Mouse (Mus musculus) heart, postnatal 0 days (tissue): ENCODE data around the gene Gpatch1. TPM values are rescaled to one million over a fixed set of nuclear protein-coding genes. Genes with fewer than 3 reads are reported as not detected.
A peak's percentile ranks its signal among the peaks of the same experiment; 100 is the strongest.

Experiments
- ATAC-seq: fragments of 200-750 bp; cut with Nextera tagmentation; 2 replicates; pipeline ENCODE4 v1.8.0; 2017; ENCODE audit warnings: low read depth, moderate number of reproducible peaks, moderate library complexity; ENCODE audit not compliant: insufficient read depth
- DNase-seq: peaks from one replicate; pipeline ENCODE4 v3.0.0-alpha.2; 2016; ENCODE audit warnings: low spot score
- H3K27ac ChIP-seq: fragments of 300-500 bp; sonication (generic); 2 replicates; pipeline ENCODE4 v1.5.1; 2014; ENCODE audit warnings: low read depth, mild to moderate bottlenecking
- H3K27me3 ChIP-seq: fragments of 300-500 bp; sonication (generic); 2 replicates; pipeline ENCODE4 v1.6.1; 2014; ENCODE audit warnings: low read length, mixed read lengths; ENCODE audit not compliant: control insufficient read depth, insufficient read depth
- H3K36me3 ChIP-seq: fragments of 300-500 bp; sonication (generic); replicated peaks from 2 replicates; pipeline ENCODE4 v1.6.1; 2014; ENCODE audit warnings: low read length, mixed read lengths; ENCODE audit not compliant: control insufficient read depth, insufficient read depth
- H3K4me1 ChIP-seq: fragments of 300-500 bp; sonication (generic); 2 replicates; pipeline ENCODE4 v1.6.1; 2014; ENCODE audit warnings: antibody characterized with exemption; ENCODE audit not compliant: control insufficient read depth, insufficient read depth
- H3K4me2 ChIP-seq: fragments of 300-500 bp; sonication (generic); 2 replicates; pipeline ENCODE4 v1.6.1; 2014; ENCODE audit warnings: low read depth, mild to moderate bottlenecking, low read length, moderate library complexity
- H3K4me3 ChIP-seq: fragments of 300-500 bp; sonication (generic); 2 replicates; pipeline ENCODE4 v1.5.1; 2014; ENCODE audit warnings: low read depth, low read length
- H3K9ac ChIP-seq: fragments of 300-500 bp; sonication (generic); replicated peaks from 2 replicates; pipeline ENCODE4 v1.6.1; 2014; ENCODE audit warnings: low read depth, low read length, mixed read lengths
- H3K9me3 ChIP-seq: fragments of 300-500 bp; sonication (generic); replicated peaks from 2 replicates; pipeline ENCODE4 v1.6.1; 2016; ENCODE audit warnings: low read length; ENCODE audit not compliant: control insufficient read depth
- CTCF ChIP-seq: IDR thresholded peaks from 2 replicates; pipeline ENCODE4 v1.5.1; 2016; ENCODE audit warnings: antibody characterized with exemption, control low read depth, low read depth
- EP300 ChIP-seq: IDR thresholded peaks from 2 replicates; pipeline ENCODE4 v1.6.1; 2016; ENCODE audit warnings: antibody characterized with exemption, low read depth
- WGBS: fragments of 180-500 bp; shearing (Covaris S2); extraction: QIAGEN DNeasy Blood & Tissue Kit; methylation state at CpG from one replicate; pipeline ENCODE4 v1.1.7; 2014; 5-methylcytosine and 5-hydroxymethylcytosine counted together
- polyA plus RNA-seq: library from polyadenylated mRNA; unstranded; fragments of >200 nt; fragmentation: Nextera tagmentation; extraction: Ambion mirVana; gene quantifications from 2 replicates; pipeline ENCODE4 v1.2.1, GENCODE M21; 2015
- total RNA-seq: library from RNA; depleted of rRNA; stranded (reverse); fragments of >200 nt; gene quantifications from 2 replicates; pipeline ENCODE4 v1.2.3, GENCODE M21; 2014; ENCODE audit warnings: low replicate concordance

Gpatch1 gene
- total and polyA plus RNA-seq, 2 experiments from 2014 or later: 2.1 to 9.5 TPM

GRCm38 (mm10) chr7:35300792-35301191 lies 17.4 kb downstream of the Gpatch1 start:
- H3K27me3 ChIP-seq: no peaks in the 10 kb centered on the region
- no peak overlapping the region for H3K4me3 ChIP-seq
- H3K27ac ChIP-seq: no peak overlapping the region
- H3K9me3 ChIP-seq: no peaks in the 10 kb centered on the region
- H3K36me3 ChIP-seq: peaks cover 59% of the 10 kb centered on the region
- ATAC-seq: no peak
- H3K9ac ChIP-seq: no peak overlapping the region
- no peak overlapping the region for H3K4me2 ChIP-seq
- TF ChIP-seq CTCF (no peak), EP300 (no peak)
- H3K4me1 ChIP-seq: no peaks in the 10 kb centered on the region
- DNase-seq: no peak

- 68% methylated on average over 8 of the region's 8 CpGs for WGBS
- Histone ChIP-seq H3K27ac (no peak overlapping the region), H3K9me3 (no peaks in the 10 kb centered on the region), H3K36me3 (peaks cover 61% of the 10 kb centered on the region), H3K4me3 (no peak overlapping the region), H3K27me3 (no peaks in the 10 kb centered on the region), H3K9ac (no peak overlapping the region), H3K4me2 (no peak overlapping the region), H3K4me1 (no peaks in the 10 kb centered on the region)
- DNase-seq (no peak), ATAC-seq (no peak)
- TF ChIP-seq CTCF (no peak), EP300 (no peak)
Observed at GRCm38 (mm10) chr7:35299656-35300055, 18.6 kb downstream of the Gpatch1 start.

GRCm38 (mm10) chr7:35297886-35298285 lies 20.4 kb downstream of the Gpatch1 start:
- no peak for TF ChIP-seq EP300
- TF ChIP-seq CTCF: peak; percentile 26; the same call in 1 of the 2 replicates
- no peak overlapping the region for H3K4me3 ChIP-seq
- peaks cover 69% of the 10 kb centered on the region for H3K36me3 ChIP-seq
- H3K9me3 ChIP-seq: no peaks in the 10 kb centered on the region
- WGBS: 91% methylated on average over 5 of the region's 5 CpGs
- H3K9ac ChIP-seq: no peak overlapping the region
- no peaks in the 10 kb centered on the region for H3K27me3 ChIP-seq
- ATAC-seq (no peak), DNase-seq (no peak)
- no peak overlapping the region for H3K4me2 ChIP-seq
- H3K4me1 ChIP-seq: no peaks in the 10 kb centered on the region
- no peak overlapping the region for H3K27ac ChIP-seq

GRCm38 (mm10) chr7:35295631-35296030 lies 22.6 kb downstream of the Gpatch1 start:
- no peak for TF ChIP-seq CTCF
- no peak for TF ChIP-seq EP300
- ATAC-seq: no peak
- Histone ChIP-seq H3K4me1 (no peaks in the 10 kb centered on the region), H3K4me3 (no peak overlapping the region), H3K27me3 (no peaks in the 10 kb centered on the region), H3K27ac (no peak overlapping the region), H3K36me3 (peaks cover 70% of the 10 kb centered on the region), H3K4me2 (no peak overlapping the region), H3K9ac (no peak overlapping the region), H3K9me3 (no peaks in the 10 kb centered on the region)
- WGBS: 92% methylated on average over 2 of the region's 2 CpGs
- DNase-seq: no peak

- Histone ChIP-seq H3K36me3 (peaks cover 74% of the 10 kb centered on the region), H3K4me2 (no peak overlapping the region), H3K27ac (no peak overlapping the region), H3K4me1 (no peaks in the 10 kb centered on the region), H3K27me3 (no peaks in the 10 kb centered on the region), H3K9me3 (no peaks in the 10 kb centered on the region), H3K4me3 (no peak overlapping the region), H3K9ac (no peak overlapping the region)
- 88% methylated on average over 13 of the region's 13 CpGs for WGBS
- ATAC-seq: no peak
- no peak for DNase-seq
- TF ChIP-seq EP300: no peak
- no peak for TF ChIP-seq CTCF
Observed at GRCm38 (mm10) chr7:35293464-35293863, 24.8 kb downstream of the Gpatch1 start.

- H3K27ac ChIP-seq: no peak overlapping the region
- no peak for ATAC-seq
- H3K36me3 ChIP-seq: peaks cover 73% of the 10 kb centered on the region
- H3K27me3 ChIP-seq: no peaks in the 10 kb centered on the region
- DNase-seq: no peak
- 80% methylated on average over 3 of the region's 3 CpGs for WGBS
- H3K9me3 ChIP-seq: peaks cover 24% of the 10 kb centered on the region
- no peak for TF ChIP-seq EP300
- no peak for TF ChIP-seq CTCF
- no peak overlapping the region for H3K4me3 ChIP-seq
- H3K4me1 ChIP-seq: no peaks in the 10 kb centered on the region
- no peak overlapping the region for H3K4me2 ChIP-seq
- H3K9ac ChIP-seq: no peak overlapping the region
Observed at GRCm38 (mm10) chr7:35278933-35279332, 39.3 kb downstream of the Gpatch1 start.
